Mouse (Mus musculus) neural tube, embryonic 15.5 days (tissue): ENCODE data around the gene Csnk2b. TPM values are rescaled to one million over a fixed set of nuclear protein-coding genes. Genes with fewer than 3 reads are reported as not detected.

Source experiments
- ATAC-seq: fragments of 200-750 bp; cut with Nextera tagmentation; 2 replicates; pipeline ENCODE4 v1.8.0; 2017; ENCODE audit warnings: mild to moderate bottlenecking, moderate TSS enrichment, moderate library complexity; ENCODE audit not compliant: low FRiP score
- H3K27ac ChIP-seq: fragments of 300-500 bp; sonication (generic); replicated peaks from 2 replicates; pipeline ENCODE4 v1.5.1; 2015; ENCODE audit warnings: mild to moderate bottlenecking, inconsistent platforms
- H3K27me3 ChIP-seq: fragments of 300-500 bp; sonication (generic); replicated peaks from 2 replicates; pipeline ENCODE4 v1.6.1; 2015; ENCODE audit warnings: inconsistent platforms
- H3K36me3 ChIP-seq: fragments of 300-500 bp; sonication (generic); 2 replicates; pipeline ENCODE4 v1.6.1; 2015; ENCODE audit warnings: inconsistent platforms
- H3K4me1 ChIP-seq: fragments of 300-500 bp; sonication (generic); 2 replicates; pipeline ENCODE4 v1.6.1; 2015; ENCODE audit warnings: inconsistent platforms
- H3K4me2 ChIP-seq: fragments of 300-500 bp; sonication (generic); 2 replicates; pipeline ENCODE4 v1.6.1; 2015; ENCODE audit warnings: inconsistent platforms, mild to moderate bottlenecking, moderate library complexity
- H3K4me3 ChIP-seq: fragments of 300-500 bp; sonication (generic); replicated peaks from 2 replicates; pipeline ENCODE4 v1.5.1; 2015; ENCODE audit warnings: mild to moderate bottlenecking, inconsistent platforms
- H3K9ac ChIP-seq: fragments of 300-500 bp; sonication (generic); replicated peaks from 2 replicates; pipeline ENCODE4 v1.6.1; 2015; ENCODE audit warnings: mild to moderate bottlenecking, inconsistent platforms
- H3K9me3 ChIP-seq: fragments of 300-500 bp; sonication (generic); replicated peaks from 2 replicates; pipeline ENCODE4 v1.6.1; 2016; ENCODE audit warnings: inconsistent platforms
- WGBS: fragments of 180-500 bp; shearing (Covaris S2); methylation state at CpG from one replicate; pipeline ENCODE4 v1.1.7; 2015; ENCODE audit warnings: mixed read lengths; 5-methylcytosine and 5-hydroxymethylcytosine counted together
- polyA plus RNA-seq: library from polyadenylated mRNA; unstranded; fragments of >200 nt; fragmentation: Nextera tagmentation; extraction: Ambion mirVana; gene quantifications from 2 replicates; pipeline ENCODE4 v1.2.1, GENCODE M21; 2015

Gene Csnk2b
- polyA plus RNA-seq, 1 experiment from 2014 or later: 350 TPM

- no peaks in the 10 kb centered on the region for H3K27me3 ChIP-seq
- H3K9me3 ChIP-seq: no peaks in the 10 kb centered on the region
- peaks cover 58% of the 10 kb centered on the region for H3K36me3 ChIP-seq
- peaks cover 36% of the 10 kb centered on the region for H3K4me1 ChIP-seq
- peak overlapping the region; percentile 95; the same call in 1 of the 2 replicates for H3K4me2 ChIP-seq
- WGBS: 79% methylated on average over 11 of the region's 11 CpGs
- ATAC-seq: no peak
- 0 out of 2 replicates have a peak overlapping the region, but pooled peaks have one; percentile 99 for H3K4me3 ChIP-seq
- no peak overlapping the region for H3K9ac ChIP-seq
- H3K27ac ChIP-seq: no peak overlapping the region
Observed at GRCm38 (mm10) chr17:35161421-35161820, 39.6 kb upstream of the Csnk2b start.

GRCm38 (mm10) chr17:35159638-35160037, 37.8 kb upstream of the Csnk2b start:
- Histone ChIP-seq H3K36me3 (peaks cover 75% of the 10 kb centered on the region), H3K9me3 (no peaks in the 10 kb centered on the region), H3K4me3 (no peak overlapping the region), H3K27ac (no peak overlapping the region), H3K4me1 (peaks cover 28% of the 10 kb centered on the region), H3K27me3 (no peaks in the 10 kb centered on the region), H3K9ac (no peak overlapping the region), H3K4me2 (no peak overlapping the region)
- 86% methylated on average over 7 of the region's 7 CpGs for WGBS
- no peak for ATAC-seq

- no peak for ATAC-seq
- no peak overlapping the region for H3K27ac ChIP-seq
- peaks cover 82% of the 10 kb centered on the region for H3K36me3 ChIP-seq
- H3K4me2 ChIP-seq: no peak overlapping the region
- H3K9ac ChIP-seq: no peak overlapping the region
- no peaks in the 10 kb centered on the region for H3K9me3 ChIP-seq
- 95% methylated on average over 16 of the region's 16 CpGs for whole genome bisulfite sequencing
- peaks cover 28% of the 10 kb centered on the region for H3K4me1 ChIP-seq
- H3K4me3 ChIP-seq: no peak overlapping the region
- H3K27me3 ChIP-seq: no peaks in the 10 kb centered on the region
Observed at GRCm38 (mm10) chr17:35158850-35159593, 37.2 kb upstream of the Csnk2b start.

- Histone ChIP-seq H3K4me1 (peaks cover 19% of the 10 kb centered on the region), H3K4me2 (no peak overlapping the region), H3K4me3 (no peak overlapping the region), H3K27ac (no peak overlapping the region), H3K27me3 (no peaks in the 10 kb centered on the region), H3K36me3 (peaks cover 95% of the 10 kb centered on the region), H3K9me3 (no peaks in the 10 kb centered on the region), H3K9ac (no peak overlapping the region)
- ATAC-seq: no peak
- 95% methylated on average over 8 of the region's 8 CpGs for WGBS
Observed at GRCm38 (mm10) chr17:35157661-35158175, 35.9 kb upstream of the Csnk2b start.

- peaks cover 14% of the 10 kb centered on the region for H3K4me1 ChIP-seq
- no peak for ATAC-seq
- no peak overlapping the region for H3K27ac ChIP-seq
- 94% methylated on average over 8 of the region's 8 CpGs for WGBS
- H3K4me2 ChIP-seq: no peak overlapping the region
- no peaks in the 10 kb centered on the region for H3K9me3 ChIP-seq
- no peak overlapping the region for H3K9ac ChIP-seq
- H3K27me3 ChIP-seq: no peaks in the 10 kb centered on the region
- H3K4me3 ChIP-seq: no peak overlapping the region
- peaks cover 99% of the 10 kb centered on the region for H3K36me3 ChIP-seq
Observed at GRCm38 (mm10) chr17:35157254-35157653, 35.4 kb upstream of the Csnk2b start.

DNA sequence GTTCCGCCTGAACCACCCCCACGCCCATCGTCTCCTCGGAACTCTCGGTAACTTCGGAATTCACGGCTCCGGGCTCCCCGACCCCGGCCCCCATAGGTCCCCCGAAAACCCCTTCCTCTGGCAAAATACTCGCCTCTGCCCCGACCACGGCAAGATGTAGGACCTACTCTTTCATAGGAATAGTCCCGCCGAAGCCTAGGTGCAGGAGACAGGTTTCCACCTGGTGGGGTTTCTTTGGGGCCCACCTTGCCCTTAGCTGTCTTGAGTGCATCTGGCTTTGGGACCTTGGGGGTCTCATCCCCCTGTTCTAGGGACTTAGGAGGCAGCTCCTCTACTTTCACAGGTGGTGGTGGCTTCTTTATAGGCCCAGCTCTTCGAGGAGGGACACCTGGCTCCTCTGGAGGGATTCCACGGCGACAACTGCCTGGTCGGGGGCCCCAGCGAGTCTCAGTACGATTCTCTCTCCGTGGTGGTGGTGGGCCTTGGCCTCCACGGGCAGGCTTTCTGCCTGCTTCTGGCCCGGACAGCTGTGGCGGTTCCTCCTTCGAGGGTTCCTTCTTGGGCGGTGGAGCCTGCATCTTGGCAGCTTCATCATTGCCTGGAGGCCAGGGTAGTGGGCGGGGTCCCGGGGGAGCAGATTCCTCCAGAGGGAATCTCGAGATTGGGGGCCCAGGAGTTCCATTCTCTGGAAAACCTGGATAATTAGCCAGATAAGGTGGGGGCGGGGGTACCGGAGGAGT, 34.8 kb upstream of the Csnk2b start:
- WGBS: 92% methylated on average over 33 of the region's 33 CpGs
- peaks cover 99% of the 10 kb centered on the region for H3K36me3 ChIP-seq
- H3K4me1 ChIP-seq: peaks cover 8% of the 10 kb centered on the region
- no peak overlapping the region for H3K4me2 ChIP-seq
- no peak overlapping the region for H3K4me3 ChIP-seq
- no peak overlapping the region for H3K9ac ChIP-seq
- no peaks in the 10 kb centered on the region for H3K27me3 ChIP-seq
- ATAC-seq: no peak
- no peaks in the 10 kb centered on the region for H3K9me3 ChIP-seq
- no peak overlapping the region for H3K27ac ChIP-seq

DNA sequence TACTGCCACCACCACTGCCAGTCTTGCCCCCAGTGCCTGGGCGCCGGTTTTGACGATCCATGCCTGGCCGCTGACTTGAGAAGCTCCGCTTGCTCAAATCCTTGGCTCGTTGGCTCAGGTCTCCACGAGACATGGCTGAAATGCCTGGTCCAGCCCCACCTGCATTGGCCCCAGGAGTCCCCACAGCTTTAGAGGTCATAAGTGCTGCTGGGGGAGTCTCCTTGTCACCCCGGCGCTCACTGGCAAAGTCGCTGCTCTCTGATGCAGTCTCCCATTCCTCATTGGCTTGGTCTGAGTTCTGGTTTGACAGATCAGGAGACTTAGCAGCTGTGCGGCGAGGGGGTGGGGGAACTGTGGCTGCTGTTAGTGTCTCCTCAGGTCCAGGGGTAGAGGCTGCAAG, 33.6 kb upstream of the Csnk2b start:
- Histone ChIP-seq H3K27me3 (no peaks in the 10 kb centered on the region), H3K9ac (no peak overlapping the region), H3K36me3 (peaks cover 97% of the 10 kb centered on the region), H3K9me3 (no peaks in the 10 kb centered on the region), H3K4me1 (no peaks in the 10 kb centered on the region; the same call in 1 of the 2 replicates), H3K4me3 (no peak overlapping the region), H3K27ac (no peak overlapping the region), H3K4me2 (no peak overlapping the region)
- WGBS: 92% methylated on average over 12 of the region's 12 CpGs
- ATAC-seq: no peak

- Histone ChIP-seq H3K27ac (no peak overlapping the region), H3K4me2 (no peak overlapping the region), H3K27me3 (no peaks in the 10 kb centered on the region), H3K4me3 (no peak overlapping the region), H3K9ac (no peak overlapping the region), H3K36me3 (peaks cover 97% of the 10 kb centered on the region), H3K4me1 (no peaks in the 10 kb centered on the region; the same call in 1 of the 2 replicates), H3K9me3 (no peaks in the 10 kb centered on the region)
- ATAC-seq: no peak; the same call in 1 of the 2 replicates
- WGBS: 75% methylated on average over 7 of the region's 7 CpGs
Observed at GRCm38 (mm10) chr17:35154616-35155015, 32.8 kb upstream of the Csnk2b start.

GRCm38 (mm10) chr17:35153931-35154330, 32.1 kb upstream of the Csnk2b start:
- H3K36me3 ChIP-seq: peaks cover 97% of the 10 kb centered on the region
- H3K9me3 ChIP-seq: no peaks in the 10 kb centered on the region
- no peak for ATAC-seq
- H3K4me3 ChIP-seq: no peak overlapping the region
- H3K4me1 ChIP-seq: no peaks in the 10 kb centered on the region; the same call in 1 of the 2 replicates
- no peak overlapping the region for H3K27ac ChIP-seq
- H3K27me3 ChIP-seq: no peaks in the 10 kb centered on the region
- H3K9ac ChIP-seq: no peak overlapping the region
- no peak overlapping the region for H3K4me2 ChIP-seq
- WGBS: 92% methylated on average over 4 of the region's 4 CpGs

DNA sequence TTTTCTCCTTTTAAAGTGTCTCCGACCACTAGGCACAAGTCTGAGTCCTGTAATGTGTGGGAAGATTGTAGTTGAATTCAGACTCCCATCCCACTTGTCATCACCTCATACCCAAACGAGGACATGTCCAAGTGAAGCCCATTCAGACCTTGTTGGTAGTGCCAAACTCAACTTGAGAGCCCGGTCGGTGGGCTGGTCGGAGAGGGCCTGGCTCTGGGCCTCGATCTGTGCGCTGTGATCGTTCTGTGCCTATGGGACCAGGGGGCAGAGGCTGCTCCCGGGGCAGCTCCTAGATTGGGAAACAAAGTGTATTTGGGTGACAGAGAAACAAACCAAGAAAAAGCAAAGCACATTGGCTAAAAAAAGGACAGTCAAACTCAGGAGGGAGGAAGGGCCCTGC, 31.2 kb upstream of the Csnk2b start:
- H3K4me2 ChIP-seq: no peak overlapping the region
- no peak for ATAC-seq
- no peak overlapping the region for H3K4me3 ChIP-seq
- H3K9ac ChIP-seq: no peak overlapping the region
- WGBS: 95% methylated on average over 9 of the region's 9 CpGs
- no peaks in the 10 kb centered on the region for H3K9me3 ChIP-seq
- H3K36me3 ChIP-seq: peaks cover 97% of the 10 kb centered on the region
- H3K4me1 ChIP-seq: peaks cover 3% of the 10 kb centered on the region; the same call in 1 of the 2 replicates
- H3K27me3 ChIP-seq: no peaks in the 10 kb centered on the region
- no peak overlapping the region for H3K27ac ChIP-seq

- Histone ChIP-seq H3K4me2 (no peak overlapping the region), H3K27me3 (no peaks in the 10 kb centered on the region), H3K27ac (no peak overlapping the region), H3K9me3 (no peaks in the 10 kb centered on the region), H3K4me3 (no peak overlapping the region), H3K36me3 (peaks cover 97% of the 10 kb centered on the region), H3K9ac (no peak overlapping the region), H3K4me1 (peaks cover 5% of the 10 kb centered on the region; the same call in 1 of the 2 replicates)
- WGBS: 93% methylated on average over 4 of the region's 4 CpGs
- ATAC-seq: no peak
Observed at GRCm38 (mm10) chr17:35152121-35152520, 30.3 kb upstream of the Csnk2b start.
